Mouse (Mus musculus) E14TG2a.4 (cell line): ENCODE results near the gene Bard1.

Experiments
- CTCF ChIP-seq: conservative IDR thresholded peaks from 2 replicates; pipeline ENCODE4 v1.5.1; 2014; ENCODE audit warnings: low read length
- NANOG ChIP-seq: IDR thresholded peaks from 2 replicates; pipeline ENCODE4 v1.6.1; 2014; ENCODE audit warnings: borderline replicate concordance, low read length, mixed read lengths
- POU5F1 ChIP-seq: IDR thresholded peaks from 2 replicates; pipeline ENCODE4 v1.6.1; 2014; ENCODE audit warnings: low read length, borderline replicate concordance

GRCm38 (mm10) chr1:71068728-71069304 lies 34.1 kb downstream of the Bard1 start:
- no peak for TF ChIP-seq CTCF
- TF ChIP-seq POU5F1: no peak
- no peak for TF ChIP-seq NANOG
